Mouse (Mus musculus): ENCODE measurements around the gene Hspg2.
A peak's percentile ranks its signal among the peaks of the same experiment; 100 is the strongest.

Hspg2 gene

DNA sequence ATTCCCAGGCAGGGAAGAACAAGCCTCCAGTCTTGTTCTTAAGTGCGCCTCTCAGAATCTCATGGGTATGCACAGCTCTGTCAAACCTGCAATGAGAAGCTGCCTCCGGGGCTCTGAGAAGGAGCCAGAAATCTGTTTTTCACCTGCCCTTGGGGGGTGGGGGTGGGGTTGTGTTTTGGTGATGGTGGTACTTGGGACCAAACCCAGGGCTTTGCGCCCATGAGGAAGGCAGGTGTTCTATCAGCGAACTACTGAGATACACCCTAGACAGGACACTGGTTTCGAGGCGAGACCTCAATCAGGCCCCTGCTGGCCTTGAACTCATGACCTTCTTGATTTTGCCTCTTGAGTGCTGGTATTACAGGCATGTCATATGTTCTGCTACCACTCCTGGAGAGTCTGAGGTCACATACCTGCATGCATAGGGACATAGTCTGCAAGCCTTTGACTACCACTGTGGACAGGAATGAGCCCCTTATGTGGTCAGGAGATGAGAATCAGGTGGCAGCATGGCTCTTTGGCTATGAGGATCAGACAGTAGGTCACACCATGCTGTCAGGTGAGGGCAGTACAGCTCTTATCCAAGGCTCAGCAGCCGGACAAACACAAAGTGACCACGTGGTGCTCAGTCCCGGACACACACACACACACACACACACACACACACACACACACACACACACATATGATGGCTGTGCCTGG, 30.5 kb downstream of the Hspg2 start:
- DNase-seq (ENCODE audit: low spot score in 2 of 2) = no peak

DNA sequence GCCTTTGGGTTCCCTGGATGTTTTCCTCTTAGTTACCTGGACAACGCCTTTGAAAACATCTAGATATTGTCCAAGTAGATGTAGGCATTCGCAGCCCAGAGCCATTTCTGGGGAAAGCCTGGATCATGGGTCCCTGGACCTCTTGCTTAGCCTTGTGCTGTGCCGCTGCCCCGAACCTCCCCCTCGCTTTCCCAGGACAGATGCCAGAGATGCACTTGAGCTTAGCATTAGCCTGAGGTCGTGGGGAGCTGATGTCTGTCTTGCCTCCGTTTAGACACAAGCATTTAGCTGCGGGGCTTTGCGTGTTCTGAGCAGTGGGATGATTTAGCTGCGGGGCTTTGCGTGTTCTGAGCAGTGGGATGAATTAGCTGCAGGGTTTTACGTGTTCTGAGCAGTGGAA, 31.6 kb downstream of the Hspg2 start:
- no peak for DNase-seq (ENCODE audit: low spot score in 2 of 2)

DNA sequence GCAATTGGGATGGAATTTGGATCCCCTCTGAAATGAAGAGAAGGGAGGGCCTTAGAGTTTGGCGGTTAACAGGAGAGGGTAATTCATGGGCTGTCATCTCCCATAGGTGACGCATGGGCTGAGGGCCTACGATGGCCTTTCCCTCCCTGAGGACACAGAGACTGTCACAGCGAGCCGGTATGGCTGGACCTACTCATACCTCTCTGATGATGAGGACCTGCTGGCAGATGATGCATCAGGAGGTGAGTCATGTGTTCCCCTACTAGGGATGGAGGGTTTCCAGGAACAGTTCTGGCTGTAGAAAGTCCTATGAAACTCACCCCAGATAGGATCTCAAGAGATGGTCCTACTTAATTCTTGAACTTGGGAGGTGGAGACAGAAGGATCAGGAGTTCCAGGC, 32.4 kb downstream of the Hspg2 start:
- peak in 1 of 2 experiments; percentile 53 for DNase-seq (ENCODE audit: low spot score in 2 of 2)

- DNase-seq (ENCODE audit: low spot score in 2 of 2) = no peak
Observed at GRCm38 (mm10) chr4:137502183-137502582, 33.6 kb downstream of the Hspg2 start.

DNA sequence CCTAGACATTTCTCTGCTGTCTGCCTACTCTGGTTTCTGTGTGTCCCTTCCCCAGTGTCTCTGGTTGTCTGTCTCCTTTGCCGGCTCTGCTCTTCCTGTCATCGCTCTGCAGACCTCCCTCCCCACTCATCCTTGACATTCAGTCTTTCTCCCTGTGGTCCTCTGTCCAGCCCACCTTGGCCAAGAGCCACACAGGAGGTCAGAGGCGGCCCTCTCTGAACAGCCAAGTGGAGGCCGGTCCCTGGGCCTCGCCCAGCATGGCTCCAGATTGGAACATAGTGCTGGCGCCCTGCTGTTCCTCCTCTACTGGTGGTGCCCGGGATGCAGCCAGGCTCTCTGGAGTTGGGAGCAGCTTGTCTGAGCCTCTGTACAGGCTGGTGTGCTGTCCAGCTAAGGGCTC, 34.2 kb downstream of the Hspg2 start:
- peak in 1 of 2 experiments; percentile 55 for DNase-seq (ENCODE audit: low spot score in 2 of 2)

GRCm38 (mm10) chr4:137503509-137503971, 35.0 kb downstream of the Hspg2 start:
- DNase-seq (ENCODE audit: low spot score in 2 of 2) = no peak

DNA sequence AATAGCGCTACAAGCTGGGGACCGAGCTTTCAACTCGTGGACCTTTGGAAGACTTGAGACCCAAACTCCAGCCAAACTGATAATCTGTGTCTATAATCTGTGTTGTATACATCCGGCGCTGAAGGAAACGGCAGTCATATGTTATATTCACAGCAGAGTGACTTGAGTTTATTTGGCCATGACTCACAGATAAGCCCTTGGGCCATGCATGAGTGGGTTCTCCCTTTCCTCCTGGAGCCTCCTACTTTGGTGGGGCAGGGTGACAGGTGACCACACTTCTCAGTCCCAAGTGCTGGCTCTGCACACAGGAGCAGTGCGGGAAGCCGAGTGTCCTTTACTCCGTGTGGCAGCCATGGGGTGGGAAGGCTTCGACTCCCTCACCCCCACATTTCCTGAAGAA, 38.1 kb downstream of the Hspg2 start:
- DNase-seq (ENCODE audit: low spot score in 2 of 2) = no peak

DNA sequence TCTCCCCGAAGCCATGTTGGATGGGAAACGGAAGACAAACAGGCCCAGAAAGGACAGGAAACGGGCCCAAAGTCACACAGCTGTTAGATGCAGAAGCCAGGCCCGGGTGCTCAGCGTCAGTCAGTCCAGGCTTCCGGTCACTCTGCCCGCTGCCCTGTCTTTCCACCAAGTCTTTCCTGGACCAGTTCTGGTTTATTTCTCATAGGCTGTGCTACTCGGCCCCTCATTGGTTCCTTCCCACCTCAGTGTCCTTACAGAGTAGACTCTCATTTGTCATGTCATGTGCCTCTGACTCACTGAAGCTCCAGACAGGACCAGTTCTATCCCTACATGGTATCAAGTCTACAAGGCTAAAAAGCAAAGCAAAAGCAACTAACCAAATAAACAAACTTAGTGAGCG, 41.0 kb downstream of the Hspg2 start:
- DNase-seq (ENCODE audit: low spot score in 2 of 2) = no peak

DNA sequence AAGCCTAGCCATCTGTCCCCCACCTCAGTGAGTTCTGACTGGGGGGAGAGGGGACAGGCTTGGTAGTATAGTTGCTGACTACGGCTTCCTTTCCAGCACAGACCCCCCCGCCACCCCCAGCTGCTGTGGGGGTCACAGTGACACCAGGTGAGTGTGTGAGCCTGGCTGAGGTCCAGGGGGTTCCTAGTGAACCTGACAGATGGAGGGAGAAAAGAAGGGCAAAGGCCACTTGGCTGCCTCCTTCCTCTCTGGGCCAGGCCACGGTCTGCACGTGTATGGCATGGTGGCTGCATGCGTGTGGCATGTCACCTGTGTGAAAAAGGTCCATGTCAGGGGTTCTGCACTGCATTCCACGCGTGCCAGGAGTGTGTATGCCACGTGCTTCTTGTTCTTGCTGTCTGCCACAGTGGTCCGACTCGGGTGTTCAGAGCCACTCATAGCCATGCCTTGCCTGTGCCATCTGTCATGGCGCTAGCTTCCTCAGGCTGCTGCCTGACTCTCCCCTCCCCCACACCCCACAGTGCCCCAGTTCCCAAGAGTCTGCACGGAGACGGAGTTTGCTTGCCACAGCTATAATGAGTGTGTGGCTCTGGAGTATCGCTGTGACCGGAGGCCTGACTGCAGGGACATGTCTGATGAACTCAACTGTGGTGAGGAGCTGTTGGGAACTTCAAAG, 41.6 kb downstream of the Hspg2 start:
- DNase-seq (ENCODE audit: low spot score in 2 of 2) = no peak

DNA sequence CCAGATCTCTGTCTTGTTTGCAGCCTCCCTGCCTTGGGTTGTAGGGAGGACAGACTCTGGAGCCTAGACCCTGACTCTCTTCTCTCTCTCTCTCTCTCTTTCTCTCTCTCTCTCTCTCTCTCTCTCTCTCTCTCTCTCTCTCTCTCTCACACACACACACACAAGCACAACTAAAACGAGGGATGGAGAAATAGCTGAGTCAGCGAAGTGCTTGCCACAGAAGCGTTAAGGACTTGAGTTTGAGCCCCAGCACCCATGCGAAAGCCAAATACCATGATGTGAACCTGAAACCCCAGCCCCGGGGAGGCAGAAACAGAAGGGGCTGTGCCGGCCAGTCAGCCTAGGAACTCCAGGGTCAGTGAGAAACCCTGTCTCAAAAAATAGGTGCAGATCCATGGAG, 44.3 kb downstream of the Hspg2 start:
- no peak for DNase-seq (ENCODE audit: low spot score in 2 of 2)

DNA sequence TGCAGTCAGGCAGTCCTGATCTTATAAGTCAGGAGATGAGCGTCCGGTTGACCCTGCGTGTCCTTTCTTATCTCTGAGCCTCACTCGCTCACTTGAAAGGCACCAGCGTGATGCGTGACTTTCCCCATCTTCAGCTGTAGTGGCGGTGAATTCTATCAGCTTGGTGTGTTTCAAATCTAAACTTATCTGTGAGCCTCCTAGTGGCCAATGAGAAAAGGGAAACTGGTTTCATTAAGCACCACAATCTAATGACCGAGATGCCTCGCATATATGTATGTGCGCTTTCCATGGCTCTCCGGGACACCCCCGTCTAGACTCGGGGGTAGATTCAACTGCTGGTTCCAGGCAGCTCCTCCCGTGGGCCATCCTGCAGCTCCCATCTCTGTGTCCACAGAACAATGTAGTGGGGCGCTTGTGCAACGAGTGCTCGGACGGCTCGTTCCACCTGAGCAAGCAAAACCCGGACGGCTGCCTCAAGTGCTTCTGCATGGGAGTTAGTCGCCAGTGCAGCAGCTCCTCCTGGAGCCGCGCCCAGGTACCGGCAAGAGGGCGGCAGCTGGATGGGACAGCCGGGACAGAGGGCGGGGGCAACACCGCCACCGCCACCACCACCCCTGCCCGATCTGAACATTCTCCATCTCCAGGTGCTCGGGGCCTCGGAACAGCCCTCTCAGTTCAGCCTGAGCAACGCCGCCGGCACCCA, 49.6 kb downstream of the Hspg2 start:
- DNase-seq (ENCODE audit: low spot score in 2 of 2) = no peak

DNA sequence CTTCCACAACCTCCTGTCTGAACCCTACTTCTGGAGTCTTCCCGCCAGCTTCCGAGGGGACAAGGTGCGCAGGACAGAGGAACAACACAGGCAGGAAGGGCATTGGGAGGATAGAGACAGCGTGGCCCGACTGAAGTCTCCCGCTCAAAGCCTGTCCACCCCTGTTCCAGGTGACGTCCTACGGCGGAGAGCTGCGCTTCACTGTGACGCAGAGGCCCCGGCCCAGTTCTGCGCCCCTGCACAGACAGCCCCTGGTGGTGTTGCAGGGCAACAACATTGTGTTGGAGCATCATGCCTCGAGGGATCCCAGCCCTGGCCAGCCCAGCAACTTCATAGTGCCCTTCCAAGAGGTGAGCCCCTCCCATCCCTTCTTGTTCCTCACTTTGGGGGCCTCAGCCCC, 50.2 kb downstream of the Hspg2 start:
- DNase-seq (ENCODE audit: low spot score in 2 of 2) = no peak

GRCm38 (mm10) chr4:137520346-137520745, 51.8 kb downstream of the Hspg2 start:
- no peak for DNase-seq (ENCODE audit: low spot score in 2 of 2)

DNA sequence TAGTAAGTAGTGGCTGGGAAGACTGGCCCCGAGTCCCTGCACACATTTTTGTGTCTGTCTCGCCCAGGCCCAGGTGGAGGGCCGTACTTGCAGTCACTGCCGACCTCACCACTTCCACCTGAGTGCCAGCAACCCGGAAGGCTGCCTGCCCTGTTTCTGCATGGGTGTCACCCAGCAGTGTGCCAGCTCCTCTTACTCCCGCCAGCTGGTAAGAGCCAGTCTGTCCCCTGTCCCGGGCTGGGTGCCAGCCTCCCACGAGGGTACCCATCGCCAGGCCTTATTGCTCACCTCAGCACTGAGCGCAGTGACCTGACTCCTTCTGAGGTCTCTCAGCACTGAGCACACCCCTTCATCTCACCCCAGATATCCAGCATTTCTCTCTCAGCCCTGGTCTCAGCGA, 53.4 kb downstream of the Hspg2 start:
- no peak for DNase-seq (ENCODE audit: low spot score in 2 of 2)

GRCm38 (mm10) chr4:137525426-137525825, 56.9 kb downstream of the Hspg2 start:
- DNase-seq (ENCODE audit: low spot score in 2 of 2) = no peak

GRCm38 (mm10) chr4:137527368-137527767, 58.8 kb downstream of the Hspg2 start:
- DNase-seq (ENCODE audit: low spot score in 2 of 2) = peak; percentile 46 to 63

- peak; percentile 33 to 73 for DNase-seq (ENCODE audit: low spot score in 2 of 2)
Observed at GRCm38 (mm10) chr4:137527872-137528271, 59.3 kb downstream of the Hspg2 start.

GRCm38 (mm10) chr4:137540356-137540755, 71.8 kb downstream of the Hspg2 start:
- DNase-seq (ENCODE audit: low spot score in 2 of 2) = peak in 1 of 2 experiments; percentile 40

DNA sequence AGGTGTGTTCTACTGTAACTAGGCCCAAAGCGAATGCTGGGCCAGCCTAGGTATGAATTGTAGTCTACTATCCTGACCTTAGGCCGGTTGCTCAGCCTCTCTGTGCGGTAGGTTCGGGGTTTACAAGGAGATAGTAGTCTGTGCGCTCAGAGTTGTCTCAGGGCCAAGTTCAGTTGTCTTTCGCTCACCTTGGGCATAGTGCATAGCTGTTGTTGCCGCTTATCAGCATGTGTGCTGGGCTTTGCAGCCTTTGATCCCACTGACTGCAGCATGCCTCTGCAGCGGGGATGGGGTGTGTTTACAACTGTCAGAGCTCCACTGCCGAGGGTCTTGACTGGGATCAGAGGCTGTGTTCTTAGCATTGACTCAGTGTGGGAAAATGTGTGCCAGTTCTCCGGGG, 74.4 kb downstream of the Hspg2 start:
- no peak for DNase-seq (ENCODE audit: low spot score in 2 of 2)

GRCm38 (mm10) chr4:137545568-137545967, 77.0 kb downstream of the Hspg2 start:
- no peak for DNase-seq (ENCODE audit: low spot score in 2 of 2)

- no peak for DNase-seq (ENCODE audit: low spot score in 2 of 2)
Observed at GRCm38 (mm10) chr4:137546003-137546525, 77.5 kb downstream of the Hspg2 start.

DNA sequence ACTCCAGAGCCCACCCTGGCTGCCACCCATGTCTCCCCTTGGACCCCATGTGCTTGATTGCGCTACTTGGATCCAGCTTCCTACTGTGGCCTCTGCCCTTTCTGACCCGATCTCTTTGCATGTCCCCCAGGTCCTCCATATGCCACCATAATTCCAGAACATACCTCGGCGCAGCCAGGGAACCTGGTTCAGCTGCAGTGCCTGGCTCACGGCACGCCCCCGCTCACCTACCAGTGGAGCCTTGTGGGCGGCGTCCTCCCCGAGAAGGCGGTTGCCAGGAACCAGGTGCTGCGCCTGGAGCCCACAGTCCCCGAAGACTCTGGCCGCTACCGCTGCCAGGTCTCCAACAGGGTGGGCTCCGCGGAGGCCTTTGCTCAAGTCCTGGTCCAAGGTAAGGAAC, 84.9 kb downstream of the Hspg2 start:
- no peak for DNase-seq (ENCODE audit: low spot score in 2 of 2)
